Mouse (Mus musculus) forebrain, embryonic 12.5 days (tissue): ENCODE data around the gene Sptb. TPM values are rescaled to one million over a fixed set of nuclear protein-coding genes. Genes with fewer than 3 reads are reported as not detected.

ENCODE experiments used
- ATAC-seq: fragments of 200-750 bp; cut with Nextera tagmentation; 2 replicates; pipeline ENCODE4 v1.8.0; 2017; ENCODE audit warnings: moderate TSS enrichment; ENCODE audit not compliant: low FRiP score
- H3K27ac ChIP-seq: fragments of 300-500 bp; sonication (generic); 2 replicates; pipeline ENCODE4 v1.5.1; 2016; ENCODE audit warnings: mild to moderate bottlenecking
- H3K27me3 ChIP-seq: fragments of 300-500 bp; sonication (generic); 2 replicates; pipeline ENCODE4 v1.6.1; 2016; ENCODE audit warnings: mild to moderate bottlenecking
- H3K36me3 ChIP-seq: fragments of 300-500 bp; sonication (generic); replicated peaks from 2 replicates; pipeline ENCODE4 v1.6.1; 2016; ENCODE audit warnings: mild to moderate bottlenecking
- H3K4me1 ChIP-seq: fragments of 300-500 bp; sonication (generic); 2 replicates; pipeline ENCODE4 v1.6.1; 2016
- H3K4me2 ChIP-seq: fragments of 300-500 bp; sonication (generic); 2 replicates; pipeline ENCODE4 v1.6.1; 2016; ENCODE audit warnings: mild to moderate bottlenecking, moderate library complexity
- H3K4me3 ChIP-seq: fragments of 300-500 bp; sonication (generic); replicated peaks from 2 replicates; pipeline ENCODE4 v1.5.1; 2016; ENCODE audit warnings: mild to moderate bottlenecking
- H3K9ac ChIP-seq: fragments of 300-500 bp; sonication (generic); 2 replicates; pipeline ENCODE4 v1.6.1; 2016; ENCODE audit warnings: mild to moderate bottlenecking
- H3K9me3 ChIP-seq: fragments of 300-500 bp; sonication (generic); 2 replicates; pipeline ENCODE4 v1.6.1; 2016
- WGBS: fragments of 180-500 bp; shearing (Covaris S2); methylation state at CpG from one replicate; pipeline ENCODE4 v1.1.7; 2016; 5-methylcytosine and 5-hydroxymethylcytosine counted together
- polyA plus RNA-seq: library from polyadenylated mRNA; unstranded; fragments of >200 nt; fragmentation: Nextera tagmentation; extraction: Ambion mirVana; gene quantifications from 2 replicates; pipeline ENCODE4 v1.2.1, GENCODE M21; 2016

Sptb gene
- polyA plus RNA-seq, 1 experiment from 2014 or later, result 2.1 TPM

- no peak overlapping the region for H3K4me3 ChIP-seq
- H3K27me3 ChIP-seq, result no peaks in the 10 kb centered on the region
- H3K9ac ChIP-seq, result no peak overlapping the region
- no peak overlapping the region for H3K27ac ChIP-seq
- H3K9me3 ChIP-seq, result 0 out of 2 replicates have a peak, but pooled peaks cover 2% of the 10 kb centered on the region
- no peaks in the 10 kb centered on the region for H3K36me3 ChIP-seq
- no peak for ATAC-seq
- no peak overlapping the region for H3K4me2 ChIP-seq
- 0 out of 2 replicates have a peak, but pooled peaks cover 4% of the 10 kb centered on the region for H3K4me1 ChIP-seq
- 87% methylated on average over 3 of the region's 3 CpGs for WGBS
Measured at GRCm38 (mm10) chr12:76582139-76582538, 128.2 kb downstream of the Sptb start.

GRCm38 (mm10) chr12:76579806-76580205, 130.5 kb downstream of the Sptb start:
- Histone ChIP-seq H3K27me3 (no peaks in the 10 kb centered on the region), H3K36me3 (no peaks in the 10 kb centered on the region), H3K4me3 (no peak overlapping the region), H3K27ac (no peak overlapping the region), H3K9me3 (no peaks in the 10 kb centered on the region), H3K4me2 (no peak overlapping the region), H3K9ac (no peak overlapping the region), H3K4me1 (0 out of 2 replicates have a peak, but pooled peaks cover 4% of the 10 kb centered on the region)
- 85% methylated on average over 1 of the region's 1 CpGs for WGBS
- no peak for ATAC-seq

- H3K4me3 ChIP-seq, result no peak overlapping the region
- no peaks in the 10 kb centered on the region for H3K9me3 ChIP-seq
- WGBS, result 93% methylated on average over 2 of the region's 2 CpGs
- H3K4me2 ChIP-seq, result no peak overlapping the region
- H3K9ac ChIP-seq, result no peak overlapping the region
- H3K27me3 ChIP-seq, result no peaks in the 10 kb centered on the region
- no peak overlapping the region for H3K27ac ChIP-seq
- H3K4me1 ChIP-seq, result 0 out of 2 replicates have a peak, but pooled peaks cover 4% of the 10 kb centered on the region
- no peaks in the 10 kb centered on the region for H3K36me3 ChIP-seq
- ATAC-seq, result no peak
Measured at GRCm38 (mm10) chr12:76578465-76578864, 131.9 kb downstream of the Sptb start.

- ATAC-seq, result no peak
- no peaks in the 10 kb centered on the region for H3K36me3 ChIP-seq
- WGBS, result 94% methylated on average over 16 of the region's 16 CpGs
- no peak overlapping the region for H3K27ac ChIP-seq
- H3K4me3 ChIP-seq, result no peak overlapping the region
- no peak overlapping the region for H3K4me2 ChIP-seq
- no peak overlapping the region for H3K9ac ChIP-seq
- no peaks in the 10 kb centered on the region for H3K27me3 ChIP-seq
- H3K4me1 ChIP-seq, result 0 out of 2 replicates have a peak, but pooled peaks cover under 1% of the 10 kb centered on the region
- H3K9me3 ChIP-seq, result no peaks in the 10 kb centered on the region
Measured at GRCm38 (mm10) chr12:76577858-76578257, 132.5 kb downstream of the Sptb start.

GRCm38 (mm10) chr12:76576806-76577205, 133.5 kb downstream of the Sptb start:
- Histone ChIP-seq H3K4me2 (no peak overlapping the region), H3K36me3 (no peaks in the 10 kb centered on the region), H3K4me1 (no peaks in the 10 kb centered on the region), H3K9ac (no peak overlapping the region), H3K4me3 (no peak overlapping the region), H3K27ac (no peak overlapping the region), H3K27me3 (no peaks in the 10 kb centered on the region), H3K9me3 (no peaks in the 10 kb centered on the region)
- 94% methylated on average over 8 of the region's 8 CpGs for WGBS
- no peak for ATAC-seq

GRCm38 (mm10) chr12:76576061-76576460, 134.3 kb downstream of the Sptb start:
- Histone ChIP-seq H3K9ac (no peak overlapping the region), H3K4me1 (no peaks in the 10 kb centered on the region), H3K36me3 (no peaks in the 10 kb centered on the region), H3K27ac (no peak overlapping the region), H3K9me3 (no peaks in the 10 kb centered on the region), H3K4me3 (no peak overlapping the region), H3K27me3 (no peaks in the 10 kb centered on the region), H3K4me2 (no peak overlapping the region)
- WGBS, result 92% methylated on average over 9 of the region's 9 CpGs
- ATAC-seq, result no peak

GRCm38 (mm10) chr12:76574815-76575214, 135.5 kb downstream of the Sptb start:
- 89% methylated on average over 6 of the region's 6 CpGs for WGBS
- Histone ChIP-seq H3K9ac (no peak overlapping the region), H3K4me3 (no peak overlapping the region), H3K9me3 (no peaks in the 10 kb centered on the region), H3K4me2 (no peak overlapping the region), H3K4me1 (no peaks in the 10 kb centered on the region), H3K27ac (no peak overlapping the region), H3K36me3 (no peaks in the 10 kb centered on the region), H3K27me3 (no peaks in the 10 kb centered on the region)
- no peak for ATAC-seq

GRCm38 (mm10) chr12:76573381-76573780, 137.0 kb downstream of the Sptb start:
- Histone ChIP-seq H3K4me2 (no peak overlapping the region), H3K9ac (no peak overlapping the region), H3K4me3 (no peak overlapping the region), H3K9me3 (no peaks in the 10 kb centered on the region), H3K36me3 (no peaks in the 10 kb centered on the region), H3K27me3 (no peaks in the 10 kb centered on the region), H3K4me1 (no peaks in the 10 kb centered on the region), H3K27ac (no peak overlapping the region)
- ATAC-seq, result no peak
- 91% methylated on average over 6 of the region's 6 CpGs for WGBS

- Histone ChIP-seq H3K9me3 (no peaks in the 10 kb centered on the region), H3K27ac (no peak overlapping the region), H3K4me3 (no peak overlapping the region), H3K4me2 (no peak overlapping the region), H3K9ac (no peak overlapping the region), H3K27me3 (no peaks in the 10 kb centered on the region), H3K4me1 (no peaks in the 10 kb centered on the region), H3K36me3 (no peaks in the 10 kb centered on the region)
- ATAC-seq, result no peak
- 72% methylated on average over 27 of the region's 27 CpGs for WGBS
Measured at GRCm38 (mm10) chr12:76572261-76573251, 137.8 kb downstream of the Sptb start.

- H3K9me3 ChIP-seq, result no peaks in the 10 kb centered on the region
- H3K27me3 ChIP-seq, result no peaks in the 10 kb centered on the region
- no peak overlapping the region for H3K27ac ChIP-seq
- no peaks in the 10 kb centered on the region for H3K4me1 ChIP-seq
- no peak overlapping the region for H3K9ac ChIP-seq
- no peaks in the 10 kb centered on the region for H3K36me3 ChIP-seq
- 77% methylated on average over 10 of the region's 10 CpGs for WGBS
- ATAC-seq, result no peak
- no peak overlapping the region for H3K4me2 ChIP-seq
- H3K4me3 ChIP-seq, result no peak overlapping the region
Measured at GRCm38 (mm10) chr12:76571266-76571665, 139.1 kb downstream of the Sptb start.

- Histone ChIP-seq H3K4me2 (no peak overlapping the region), H3K9ac (no peak overlapping the region)
Measured at GRCm38 (mm10) chr12:76570221-76570940, 140.0 kb downstream of the Sptb start.

GRCm38 (mm10) chr12:76566284-76566683, 144.1 kb downstream of the Sptb start:
- Histone ChIP-seq H3K9ac (no peak overlapping the region), H3K27ac (no peak overlapping the region), H3K27me3 (no peaks in the 10 kb centered on the region), H3K36me3 (no peaks in the 10 kb centered on the region), H3K4me1 (no peaks in the 10 kb centered on the region), H3K4me2 (no peak overlapping the region), H3K9me3 (no peaks in the 10 kb centered on the region), H3K4me3 (no peak overlapping the region)
- no peak for ATAC-seq
- WGBS, result 96% methylated on average over 10 of the region's 10 CpGs

More at GRCm38 (mm10) chr12:76570221-76570940, 140.0 kb downstream of the Sptb start:
- Histone ChIP-seq H3K4me1 (no peaks in the 10 kb centered on the region), H3K4me3 (no peak overlapping the region), H3K27ac (no peak overlapping the region), H3K27me3 (no peaks in the 10 kb centered on the region), H3K9me3 (no peaks in the 10 kb centered on the region), H3K36me3 (no peaks in the 10 kb centered on the region)
- no peak for ATAC-seq
- 74% methylated on average over 9 of the region's 9 CpGs for WGBS
